Mouse (Mus musculus): Measurements from ENCODE around the gene Plek. TPM values are rescaled to one million over a fixed set of nuclear protein-coding genes. Genes with fewer than 3 reads are reported as not detected.

The Plek gene
- total RNA-seq, 4 experiments from 2014 or later, result 6.0 to 39.3 (median 21.0) TPM

DNA sequence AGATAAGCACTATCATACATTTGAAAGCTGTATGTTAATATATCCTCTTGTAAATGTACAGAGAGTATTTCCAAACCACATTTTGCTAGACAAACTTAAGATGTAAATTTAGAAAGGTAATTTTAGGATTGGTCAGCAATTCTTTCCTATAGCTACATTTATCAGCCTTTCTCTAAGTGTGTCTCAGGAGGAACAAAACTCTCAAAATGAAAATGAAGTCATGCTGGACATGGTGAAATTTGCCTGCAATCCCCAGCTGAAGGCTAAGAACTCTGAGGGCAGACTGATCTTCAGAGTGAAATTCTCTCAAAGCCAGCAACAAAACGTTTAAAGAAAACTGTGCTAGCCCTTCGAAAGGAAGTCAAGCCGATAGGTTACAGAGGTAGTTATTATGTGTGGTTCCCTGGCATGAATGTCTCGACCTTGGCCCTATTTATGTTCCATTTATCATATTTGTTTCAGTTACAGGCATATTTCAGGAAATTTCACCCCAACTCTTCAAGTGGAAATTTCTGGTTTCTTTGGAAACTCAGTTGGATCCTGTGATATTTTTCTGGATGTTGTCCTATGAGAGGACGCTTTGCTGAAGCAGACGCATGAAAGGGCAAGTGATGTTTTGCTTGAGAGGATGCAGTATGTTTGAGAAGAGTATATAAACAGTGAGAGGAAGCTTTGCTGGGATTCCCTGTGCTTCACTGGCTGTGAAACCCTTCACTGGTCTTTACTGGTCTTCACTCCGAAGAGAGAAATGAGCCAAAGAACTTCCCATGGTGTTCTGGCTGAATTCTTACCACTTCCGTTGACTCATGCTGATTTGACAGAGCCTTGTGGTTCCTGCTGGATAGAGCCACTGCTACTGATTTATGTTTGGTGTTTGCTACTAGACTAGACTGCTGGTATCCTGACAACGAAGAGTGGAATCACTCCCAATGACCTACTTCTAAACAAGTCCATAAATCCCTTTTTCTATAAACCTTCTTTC is 51.5 kb downstream of the Plek start:
- no peak for DNase-seq (ENCODE audit: low spot score in 2 of 2)

GRCm38 (mm10) chr11:16999933-17000332 is 52.2 kb downstream of the Plek start:
- DNase-seq (ENCODE audit: low spot score in 2 of 2), result no peak

- DNase-seq (ENCODE audit: low spot score in 2 of 2), result no peak
Measured at GRCm38 (mm10) chr11:16999387-16999786, 52.8 kb downstream of the Plek start.

DNA sequence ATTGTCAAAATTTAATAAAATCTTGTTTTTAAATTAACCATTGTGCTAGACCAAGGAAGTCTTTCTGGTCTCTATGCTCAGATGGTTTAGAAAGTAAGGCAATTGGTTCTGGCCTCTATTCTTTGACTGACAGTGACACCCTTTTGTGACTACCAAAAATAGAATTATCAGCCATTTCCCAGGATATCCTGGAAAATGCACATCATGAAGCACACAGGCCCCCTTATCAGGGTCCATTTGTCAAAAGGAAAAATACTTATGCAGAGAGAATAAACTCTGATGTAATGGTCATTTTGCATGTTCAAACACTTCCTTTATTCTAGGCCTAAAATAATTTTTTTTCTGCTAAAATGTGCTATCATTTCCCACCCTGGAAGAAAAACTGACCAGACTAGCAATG is 54.7 kb downstream of the Plek start:
- DNase-seq (ENCODE audit: low spot score in 2 of 2), result no peak

- DNase-seq (ENCODE audit: low spot score in 2 of 2), result no peak
Measured at GRCm38 (mm10) chr11:16996818-16997217, 55.4 kb downstream of the Plek start.

GRCm38 (mm10) chr11:16992880-16993279 is 59.3 kb downstream of the Plek start:
- no peak for DNase-seq (ENCODE audit: low spot score in 2 of 2)

DNA sequence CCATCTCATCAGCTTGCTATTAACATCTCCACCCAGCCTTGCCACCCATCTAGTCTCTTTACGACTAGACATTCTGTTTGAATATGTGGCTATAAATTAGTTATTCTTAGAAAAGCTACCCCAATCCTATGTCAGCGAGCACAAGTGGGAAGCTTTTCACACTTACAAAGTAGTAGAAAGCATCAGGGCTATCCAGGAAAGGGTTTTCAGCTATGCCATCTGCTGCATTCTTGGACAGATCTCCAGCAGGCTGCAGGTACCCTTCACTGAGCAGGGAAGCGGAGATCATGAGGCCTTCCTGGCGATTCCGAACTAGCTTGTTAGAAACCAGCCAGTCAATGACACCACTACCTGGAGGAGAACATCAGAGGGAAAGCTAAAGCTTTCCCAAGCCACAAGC is 62.3 kb downstream of the Plek start:
- DNase-seq (ENCODE audit: low spot score in 2 of 2), result no peak

DNA sequence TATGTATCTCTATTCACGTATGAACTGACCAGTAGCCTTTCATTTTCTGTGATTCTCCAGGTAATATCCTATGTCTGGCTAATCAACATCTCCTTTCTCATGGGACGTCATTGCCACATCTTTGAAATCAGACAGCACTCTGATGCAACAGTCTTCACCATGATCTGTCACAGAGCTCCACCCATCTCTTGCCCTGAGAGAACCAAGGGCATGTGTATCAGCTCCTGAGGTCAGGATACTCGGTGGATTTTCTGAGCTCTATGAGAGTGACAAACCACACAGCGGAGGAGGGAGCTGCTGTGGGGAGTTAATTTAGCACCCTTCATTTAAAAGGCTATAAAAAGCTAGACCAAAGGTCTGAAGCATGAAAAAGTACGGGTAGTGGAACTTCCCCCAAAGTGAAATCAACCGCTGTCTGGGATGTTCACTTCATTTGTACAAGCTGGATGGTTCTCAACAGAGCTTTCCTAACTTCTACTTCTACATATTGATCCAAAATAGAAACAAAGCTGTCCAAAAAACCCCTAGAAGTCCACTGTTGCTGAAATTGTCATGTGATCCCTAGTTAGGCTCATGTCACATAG is 64.3 kb downstream of the Plek start:
- no peak for DNase-seq (ENCODE audit: low spot score in 2 of 2)

- no peak for DNase-seq (ENCODE audit: low spot score in 2 of 2)
Measured at GRCm38 (mm10) chr11:16986550-16987187, 65.5 kb downstream of the Plek start.

- no peak for DNase-seq (ENCODE audit: low spot score in 2 of 2)
Measured at GRCm38 (mm10) chr11:16978161-16978707, 73.9 kb downstream of the Plek start.

DNA sequence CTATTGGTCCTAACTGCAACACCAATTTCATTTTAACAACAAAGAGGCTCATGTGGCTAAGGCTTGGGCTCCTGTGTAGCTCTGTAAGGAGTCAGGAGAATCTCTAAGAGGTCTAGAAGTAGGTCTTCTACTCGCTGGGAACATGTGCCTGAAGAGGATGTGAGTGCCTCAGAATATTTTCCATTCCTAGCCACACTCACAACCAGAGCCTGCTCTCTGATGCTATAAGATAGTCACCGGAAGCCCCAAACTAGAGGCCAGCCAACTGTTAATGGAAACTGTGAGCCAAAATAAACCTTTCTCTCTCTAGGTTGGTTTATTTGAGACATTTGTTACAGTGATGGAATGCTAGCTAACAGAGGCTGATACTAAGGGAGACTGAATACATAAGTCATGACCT is 74.6 kb downstream of the Plek start:
- no peak for DNase-seq (ENCODE audit: low spot score in 2 of 2)

DNA sequence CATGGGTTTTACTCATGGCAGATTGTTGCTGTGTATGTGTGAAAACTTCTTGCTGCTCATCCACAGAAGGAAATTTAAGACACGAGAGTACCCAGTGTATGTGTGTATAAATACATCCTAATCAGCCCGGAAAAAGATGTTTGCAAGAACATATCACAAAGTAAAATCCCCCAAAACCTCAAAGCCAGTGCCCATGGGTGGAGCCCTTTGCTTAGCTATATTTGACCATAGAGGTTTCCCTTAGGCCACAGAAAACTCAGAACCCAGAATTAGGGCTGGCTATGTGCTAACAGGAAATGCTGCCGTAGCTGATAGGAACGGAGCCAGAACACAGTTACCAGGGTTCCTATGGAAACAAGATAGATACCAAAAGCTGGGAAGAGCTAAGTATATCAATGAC is 75.2 kb downstream of the Plek start:
- DNase-seq (ENCODE audit: low spot score in 2 of 2), result no peak

- peak in 1 of 2 experiments; percentile 7 for DNase-seq (ENCODE audit: low spot score in 2 of 2)
Measured at GRCm38 (mm10) chr11:16973086-16973485, 79.1 kb downstream of the Plek start.

DNA sequence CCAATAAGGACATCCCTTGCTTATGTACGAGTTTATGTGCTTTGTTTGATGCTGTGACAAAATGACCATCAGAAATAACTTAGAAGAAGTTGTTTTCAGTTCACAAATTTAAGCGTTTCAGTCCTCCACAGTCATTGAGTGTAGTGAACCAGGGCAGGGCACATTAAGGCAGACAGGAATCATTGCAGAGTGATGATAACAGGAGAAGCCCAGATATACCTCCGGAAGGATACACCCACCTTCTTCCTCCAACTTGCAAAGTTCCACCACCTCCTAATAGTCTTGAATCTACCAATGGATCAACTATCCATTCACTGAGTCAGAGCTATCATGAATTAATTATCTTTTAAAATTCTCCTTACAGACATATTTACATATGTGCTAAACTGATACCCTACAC is 80.2 kb downstream of the Plek start:
- no peak for DNase-seq (ENCODE audit: low spot score in 2 of 2)

- no peak for DNase-seq (ENCODE audit: low spot score in 2 of 2)
Measured at GRCm38 (mm10) chr11:16969650-16970049, 82.5 kb downstream of the Plek start.

- peak; percentile 12 to 35 for DNase-seq (ENCODE audit: low spot score in 2 of 2)
Measured at GRCm38 (mm10) chr11:16967806-16968205, 84.4 kb downstream of the Plek start.

- DNase-seq (ENCODE audit: low spot score in 2 of 2), result no peak
Measured at GRCm38 (mm10) chr11:16958520-16958919, 93.7 kb downstream of the Plek start.

- DNase-seq (ENCODE audit: low spot score in 2 of 2), result no peak
Measured at GRCm38 (mm10) chr11:16957030-16957429, 95.2 kb downstream of the Plek start.

GRCm38 (mm10) chr11:16956115-16956862 is 95.9 kb downstream of the Plek start:
- no peak for DNase-seq (ENCODE audit: low spot score in 2 of 2)

DNA sequence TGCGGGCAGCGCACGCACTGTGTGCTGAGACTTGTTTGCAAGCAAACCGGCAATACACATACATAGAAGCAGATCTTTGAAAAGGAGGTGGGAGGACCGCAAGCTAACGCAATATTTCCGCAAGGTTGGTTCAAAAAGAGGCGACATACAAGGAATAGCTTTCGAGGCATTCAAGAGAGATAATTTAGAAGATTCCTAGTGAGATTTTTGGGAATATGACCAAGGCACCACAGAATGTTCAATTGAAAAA is 100.5 kb downstream of the Plek start:
- DNase-seq (ENCODE audit: low spot score in 2 of 2), result no peak

GRCm38 (mm10) chr11:16950976-16951760 is 101.0 kb downstream of the Plek start, which contains the start of gene Fbxo48:
Gene Fbxo48 (plus strand): TSS chr11:16951375.
- peak; percentile 94 to 96 for DNase-seq (ENCODE audit: low spot score in 2 of 2)

Measured in layer of hippocampus, adult 8-10 months (tissue).